Mouse (Mus musculus): ENCODE data around the gene Dll1.

- TF ChIP-seq EP300 (IDR thresholded peaks at IDR 0.05) (no peak), CTCF (IDR thresholded peaks at IDR 0.05) (no peak)
These were observed 21.6 kb downstream of the Dll1 start for GRCm38 (mm10) chr17:15355072-15355471.
